Mouse (Mus musculus): ENCODE results near the gene Cab39l.

DNA sequence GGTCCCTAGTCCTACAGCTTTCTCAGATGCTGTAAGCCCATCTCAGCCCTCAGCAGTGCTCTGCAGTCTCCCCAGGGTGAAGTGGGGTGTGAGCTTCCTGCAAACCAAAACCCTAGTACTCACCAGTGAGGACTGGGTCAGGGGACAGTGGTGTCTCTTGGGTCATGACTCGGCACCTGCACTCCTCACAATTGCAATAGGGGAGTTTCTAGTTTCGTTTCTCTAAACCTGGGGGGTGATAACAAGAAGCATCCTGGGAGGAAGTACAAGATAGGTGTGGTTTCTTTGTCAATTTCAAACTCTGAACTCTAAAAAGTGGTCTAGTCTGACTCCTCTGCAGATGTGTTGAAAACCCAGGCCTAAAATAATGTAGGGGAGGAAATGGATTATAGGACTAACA lies 43.8 kb upstream of the Cab39l start:
- TF ChIP-seq CTCF (IDR thresholded peaks at IDR 0.05; ENCODE audit: low read depth) (no peak), EP300 (optimal IDR thresholded peaks at IDR 0.05) (no peak)
